Mouse (Mus musculus): ENCODE data around the gene Cblb.

The Cblb gene

DNA sequence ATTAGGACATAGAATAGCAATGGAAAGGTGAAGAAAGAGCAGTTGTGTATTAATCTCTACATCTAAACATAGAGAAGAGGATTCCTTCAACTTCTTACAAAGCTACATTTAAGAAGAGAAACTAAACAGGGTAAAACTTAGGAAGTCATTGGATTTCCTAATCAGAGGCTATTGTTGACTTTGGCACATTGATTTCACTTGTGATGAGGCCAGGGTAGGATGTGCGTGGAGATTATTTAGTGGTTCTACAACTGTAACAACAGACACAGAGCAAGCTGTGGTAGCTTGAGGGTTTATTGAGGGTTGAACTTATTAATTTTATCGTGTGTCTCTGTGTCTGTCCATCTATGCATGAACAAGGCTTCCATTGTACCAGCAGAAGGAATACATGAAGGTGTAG is 7.8 kb downstream of the Cblb start:
- no peak for DNase-seq (ENCODE audit: low spot score)

DNA sequence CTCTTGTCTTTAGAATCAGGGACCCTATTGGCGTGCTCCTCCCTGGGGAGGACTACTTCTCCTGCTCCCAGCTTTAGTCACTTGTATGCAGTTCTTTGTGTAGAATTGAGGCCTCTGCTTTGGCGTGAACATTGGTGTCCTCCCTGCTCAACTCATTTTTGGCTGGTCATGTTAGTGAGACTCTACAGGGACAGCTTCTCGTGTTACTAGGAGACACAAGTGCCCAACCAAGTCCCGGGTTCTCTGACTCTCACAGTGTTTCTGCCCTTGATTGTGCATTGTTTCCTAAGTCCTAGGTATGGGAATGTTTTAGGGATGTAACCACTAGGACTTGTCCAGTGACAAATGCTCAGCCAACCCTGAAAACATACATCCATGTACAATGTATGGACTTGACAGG is 9.9 kb downstream of the Cblb start:
- DNase-seq (ENCODE audit: low spot score), result no peak

DNA sequence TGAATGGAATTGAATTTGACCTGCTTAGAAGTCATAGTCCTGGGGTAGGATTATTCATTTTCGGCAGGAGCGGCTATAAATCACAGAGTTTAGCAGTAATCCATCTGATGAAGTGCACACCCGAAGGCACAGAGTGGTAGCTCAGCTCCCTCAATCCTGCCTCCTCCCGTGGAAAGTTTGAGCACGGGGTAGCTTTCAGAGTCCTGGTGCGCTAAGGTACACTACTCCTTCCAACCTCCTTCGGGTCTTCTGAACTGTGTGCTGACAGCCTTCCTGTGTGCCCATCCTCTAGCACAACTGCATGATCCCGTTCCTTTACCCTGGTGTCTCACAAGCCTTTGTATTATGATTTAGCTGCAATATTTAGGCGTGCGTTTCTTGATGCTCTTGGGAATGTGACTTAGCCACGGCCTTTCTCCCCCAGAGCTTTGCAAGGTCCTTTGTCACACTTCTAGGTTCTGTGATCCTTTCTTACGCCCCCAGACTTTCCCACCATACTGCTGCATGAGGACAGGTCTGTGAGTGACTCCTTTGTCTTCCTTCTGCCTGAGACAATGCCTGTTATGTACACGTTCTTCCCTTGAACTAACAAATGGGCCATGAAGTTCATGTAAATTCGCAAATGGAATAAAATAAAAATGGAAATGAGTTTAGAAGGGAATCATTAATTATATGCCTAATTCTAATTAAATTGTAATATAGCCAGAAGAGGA is 11.8 kb downstream of the Cblb start:
- no peak for DNase-seq (ENCODE audit: low spot score)

DNA sequence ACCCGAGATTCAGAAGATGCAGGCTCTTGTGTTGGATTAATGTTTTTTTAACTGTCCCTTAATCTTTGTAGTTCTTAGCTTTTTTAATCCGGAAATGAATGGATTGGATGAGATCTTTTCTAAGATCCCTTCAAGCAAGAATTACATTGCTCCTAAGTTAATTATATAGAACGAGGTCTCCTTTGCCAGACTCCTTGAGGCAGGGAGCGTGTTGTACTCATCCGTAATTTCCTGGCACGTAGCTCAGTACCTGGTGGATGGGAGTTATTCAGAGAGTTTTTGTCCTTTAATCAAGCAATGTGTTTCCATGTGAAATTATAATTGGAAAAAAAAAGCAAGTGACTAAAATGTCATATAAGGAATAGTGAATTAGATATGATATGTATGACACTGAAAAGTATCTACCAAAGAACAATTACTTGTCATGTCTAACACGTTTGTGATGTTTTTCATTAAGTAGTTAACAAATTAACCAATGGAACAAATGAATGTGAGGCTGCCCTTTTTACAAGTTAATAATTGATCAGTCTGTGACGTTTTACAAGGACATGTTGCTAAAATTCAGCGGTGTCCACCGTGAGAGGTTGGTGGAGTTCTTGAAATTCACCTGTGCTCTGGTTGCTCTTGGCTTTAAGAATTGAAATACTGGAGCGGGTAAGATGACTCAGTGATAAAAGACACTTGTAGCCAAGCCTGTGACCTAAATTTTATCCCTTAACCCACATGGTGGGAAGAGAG is 12.5 kb downstream of the Cblb start:
- no peak for DNase-seq (ENCODE audit: low spot score)

DNA sequence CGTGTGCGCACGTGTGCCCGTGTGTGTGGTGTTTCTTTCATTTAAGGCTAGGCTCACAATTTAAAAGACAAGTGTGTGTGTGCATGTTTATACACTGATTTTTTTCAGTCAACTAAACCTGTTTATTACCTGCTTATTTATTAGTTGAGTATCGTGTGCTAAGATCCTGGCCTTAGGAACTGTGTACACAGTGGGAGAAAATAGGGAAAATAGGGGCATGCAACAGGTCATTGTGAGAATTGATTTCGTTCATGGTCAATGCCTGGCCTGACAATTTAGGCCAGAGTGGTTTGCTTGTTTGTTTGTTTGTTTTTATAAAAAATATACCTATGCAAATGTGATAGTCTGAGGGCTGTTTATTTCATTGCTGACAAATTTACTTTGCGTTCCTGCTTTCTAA is 13.5 kb downstream of the Cblb start:
- DNase-seq (ENCODE audit: low spot score), result no peak

DNA sequence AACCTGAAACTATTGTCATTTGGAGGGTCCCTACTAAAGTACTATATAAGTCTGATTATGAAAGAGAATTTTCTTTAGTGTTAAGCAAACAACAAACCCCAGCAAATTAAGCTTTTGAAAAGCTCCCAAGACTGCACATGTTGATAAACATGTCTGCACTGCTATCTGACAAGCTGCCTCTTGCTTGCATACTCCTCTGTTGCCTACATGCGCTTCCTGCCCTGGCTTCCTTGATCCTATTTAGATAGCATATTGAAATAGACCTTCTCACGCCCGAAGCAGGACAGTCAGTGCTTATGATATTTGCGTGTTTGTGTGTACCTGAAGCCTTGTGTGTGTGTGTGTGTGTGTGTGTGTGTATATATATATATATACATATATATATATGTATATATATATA is 14.0 kb downstream of the Cblb start:
- DNase-seq (ENCODE audit: low spot score), result no peak

DNA sequence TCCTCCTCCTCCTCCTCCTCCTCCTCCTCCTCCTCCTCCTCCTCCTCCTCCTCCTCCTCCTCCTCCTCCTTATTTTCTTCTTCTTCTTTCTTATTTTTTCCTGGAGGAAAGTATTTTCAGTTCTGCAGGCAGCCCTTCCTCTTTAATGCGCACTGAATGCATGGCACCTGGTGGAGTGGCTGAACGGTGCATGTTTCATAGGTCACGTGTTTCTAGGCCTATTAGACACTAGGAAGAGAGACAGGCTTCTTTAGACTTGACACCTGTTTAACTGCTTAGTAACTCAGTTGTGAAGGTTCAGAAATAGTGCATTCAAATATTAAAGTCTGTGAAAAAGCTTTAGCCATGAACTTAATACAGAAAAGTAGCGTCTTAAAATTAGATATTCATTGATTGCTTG is 15.4 kb downstream of the Cblb start:
- DNase-seq (ENCODE audit: low spot score), result no peak

DNA sequence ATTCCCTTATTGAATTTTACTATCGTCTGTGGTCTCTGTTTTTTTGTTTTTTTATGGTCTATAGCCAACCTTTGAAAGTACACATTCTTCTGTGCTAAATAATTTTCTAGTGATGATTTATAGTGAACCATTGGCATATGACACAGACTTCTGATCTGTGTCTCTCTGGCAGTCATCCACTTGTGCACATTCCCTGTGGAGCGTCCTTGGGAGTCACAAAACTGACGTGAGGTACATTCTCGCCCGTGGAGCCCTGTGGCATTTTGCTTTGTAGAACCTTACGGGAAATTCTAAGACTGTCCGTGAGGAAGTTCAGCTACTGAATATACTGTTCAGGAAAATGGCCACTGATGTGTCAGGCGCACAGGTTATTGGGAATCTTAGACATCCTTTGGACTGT is 20.1 kb downstream of the Cblb start:
- no peak for DNase-seq (ENCODE audit: low spot score)

DNA sequence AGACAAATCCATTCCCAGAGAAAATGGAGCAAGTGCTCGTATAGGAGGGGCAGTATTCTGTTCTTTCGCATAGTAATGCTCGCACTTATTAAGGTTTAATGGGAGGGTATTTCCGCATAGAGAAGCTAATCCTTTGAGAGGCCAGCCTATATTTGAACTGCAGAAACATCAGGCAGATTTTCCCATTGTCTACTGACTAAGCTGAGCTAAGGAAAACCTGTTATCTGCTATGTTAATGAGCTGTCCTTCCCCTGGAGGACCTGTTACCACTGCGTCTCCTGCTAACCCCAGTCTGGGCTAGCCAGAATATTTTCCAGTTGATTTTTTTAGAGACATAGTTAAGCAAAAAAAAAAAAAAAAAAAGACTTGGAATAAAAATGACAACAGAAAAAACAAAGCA is 21.7 kb downstream of the Cblb start:
- DNase-seq (ENCODE audit: low spot score), result no peak

DNA sequence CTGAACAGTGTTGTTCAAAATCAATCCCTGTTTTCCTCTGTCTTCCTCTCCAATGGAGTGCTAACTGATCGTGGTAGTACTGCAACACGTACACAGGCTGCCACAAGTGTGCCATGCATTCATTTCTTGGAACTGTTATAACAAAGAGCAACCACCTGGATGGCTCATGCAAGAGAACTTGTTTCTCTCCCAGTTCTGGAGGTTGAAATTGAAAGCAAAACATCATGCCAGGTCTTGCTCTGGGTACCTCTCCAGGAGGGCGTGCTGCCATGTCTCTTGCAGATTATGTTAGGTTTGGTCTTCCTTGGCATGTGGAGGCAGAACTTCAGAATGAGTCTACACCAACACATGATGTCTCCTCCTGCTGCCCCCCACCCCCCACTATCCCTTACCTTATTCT is 24.2 kb downstream of the Cblb start:
- no peak for DNase-seq (ENCODE audit: low spot score)

DNA sequence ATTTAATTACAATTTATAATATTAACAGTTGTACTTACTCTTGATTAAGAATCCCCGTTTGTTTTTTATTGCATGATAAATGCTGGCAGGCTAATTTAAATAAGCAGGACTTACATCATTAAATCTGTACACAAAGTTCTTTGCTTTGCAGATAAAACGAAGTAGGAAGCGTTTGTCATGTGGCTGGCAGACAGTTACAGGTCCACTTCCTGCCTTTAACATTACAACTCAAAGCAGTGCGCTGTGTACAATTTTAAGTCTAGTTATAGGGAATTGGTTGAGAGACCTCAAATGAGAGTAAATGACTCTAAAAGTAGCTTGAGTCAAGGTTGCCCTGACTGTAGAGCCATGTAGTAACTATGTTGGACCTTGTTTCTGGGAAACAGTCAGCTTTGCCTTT is 25.1 kb downstream of the Cblb start:
- no peak for DNase-seq (ENCODE audit: low spot score)

DNA sequence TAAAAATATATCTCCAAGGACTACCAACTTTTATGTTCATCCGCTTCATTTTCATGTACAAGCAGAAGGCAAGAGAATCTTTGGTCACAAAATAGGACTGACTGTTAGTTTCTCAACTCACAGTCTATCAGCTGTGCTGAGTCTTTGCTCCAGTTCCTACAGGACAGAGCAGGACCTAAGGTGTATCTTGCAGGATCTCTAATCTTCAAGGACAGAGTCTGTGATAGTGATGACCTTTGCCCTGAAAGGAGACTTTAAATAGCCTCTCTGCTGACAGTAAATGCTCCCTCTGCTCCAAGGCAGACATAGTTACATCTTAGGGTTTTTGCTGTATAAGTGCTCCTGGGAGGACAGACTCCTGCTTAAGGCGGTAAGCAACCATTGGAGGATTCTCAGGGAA is 26.3 kb downstream of the Cblb start:
- DNase-seq (ENCODE audit: low spot score), result no peak

DNA sequence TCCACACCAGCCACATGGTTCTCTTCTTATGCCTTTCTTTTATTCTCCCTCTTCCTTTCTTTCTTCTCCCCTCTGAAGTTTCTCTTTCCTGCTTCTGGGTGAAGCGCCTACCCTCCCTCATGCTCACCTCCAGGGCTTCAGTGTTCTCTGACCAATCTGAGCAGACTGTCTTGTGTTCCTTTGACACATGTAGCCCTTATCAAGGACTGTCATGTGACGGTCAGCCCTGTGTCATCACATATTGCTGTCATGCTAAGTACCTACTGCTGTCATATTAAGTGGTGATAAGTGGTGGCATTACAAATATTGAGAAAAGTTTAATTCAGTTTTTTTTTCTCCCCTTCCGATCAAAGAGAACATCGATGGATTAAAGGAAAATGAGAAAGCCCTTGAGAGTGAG is 28.5 kb downstream of the Cblb start:
- DNase-seq (ENCODE audit: low spot score), result no peak

DNA sequence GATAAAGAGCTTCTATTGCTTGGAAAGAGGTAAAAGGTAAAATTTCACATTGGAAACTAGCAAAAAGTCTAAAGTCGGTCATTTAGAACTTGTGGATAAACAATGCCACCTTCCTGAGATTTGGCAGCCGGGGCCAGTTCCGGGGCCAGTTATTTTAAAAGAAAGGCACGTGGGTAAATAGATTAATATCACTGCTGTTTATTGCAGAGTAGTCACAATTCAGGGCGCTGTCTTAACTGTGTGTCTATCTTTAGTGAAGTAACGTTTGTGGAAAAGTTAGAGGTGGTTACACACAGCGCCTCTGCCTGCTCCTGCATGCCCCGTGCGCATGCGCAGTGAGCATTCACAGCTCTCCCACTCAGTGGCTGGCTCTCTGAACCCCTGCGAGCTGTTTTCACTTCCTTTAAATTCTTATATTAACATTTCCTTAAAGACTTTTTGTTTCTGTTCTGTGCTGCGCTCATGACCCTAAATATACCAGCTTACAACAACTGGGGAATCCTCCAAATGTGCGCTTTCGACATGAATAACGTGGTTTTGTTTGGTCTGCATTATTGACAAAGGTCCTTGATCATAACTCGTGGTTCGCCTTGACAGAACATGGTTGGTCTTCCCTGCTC is 29.2 kb downstream of the Cblb start:
- DNase-seq (ENCODE audit: low spot score), result no peak

DNA sequence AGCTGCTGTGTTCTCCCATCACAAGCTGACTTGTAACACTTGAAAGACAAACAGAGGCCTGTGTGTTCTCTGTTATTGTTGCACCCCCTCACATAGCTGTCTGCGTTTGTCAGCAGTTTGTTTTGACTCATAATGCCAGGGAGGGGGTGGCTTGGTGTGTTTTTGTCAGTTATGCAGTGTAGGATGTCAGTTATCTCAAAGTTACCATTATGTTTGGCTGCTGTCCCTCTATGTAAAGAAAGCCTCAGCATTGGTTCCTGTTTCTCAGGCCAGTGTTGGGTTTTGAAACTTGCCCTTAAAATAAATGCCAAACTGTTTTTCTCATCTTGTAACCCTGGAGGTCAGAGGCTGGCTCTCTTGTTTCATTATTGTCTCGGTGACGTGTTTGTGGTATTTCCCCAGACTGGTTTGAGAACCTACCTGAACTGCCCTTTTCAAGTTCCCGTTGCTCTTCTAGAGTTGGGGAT is 30.0 kb downstream of the Cblb start:
- DNase-seq (ENCODE audit: low spot score), result no peak

DNA sequence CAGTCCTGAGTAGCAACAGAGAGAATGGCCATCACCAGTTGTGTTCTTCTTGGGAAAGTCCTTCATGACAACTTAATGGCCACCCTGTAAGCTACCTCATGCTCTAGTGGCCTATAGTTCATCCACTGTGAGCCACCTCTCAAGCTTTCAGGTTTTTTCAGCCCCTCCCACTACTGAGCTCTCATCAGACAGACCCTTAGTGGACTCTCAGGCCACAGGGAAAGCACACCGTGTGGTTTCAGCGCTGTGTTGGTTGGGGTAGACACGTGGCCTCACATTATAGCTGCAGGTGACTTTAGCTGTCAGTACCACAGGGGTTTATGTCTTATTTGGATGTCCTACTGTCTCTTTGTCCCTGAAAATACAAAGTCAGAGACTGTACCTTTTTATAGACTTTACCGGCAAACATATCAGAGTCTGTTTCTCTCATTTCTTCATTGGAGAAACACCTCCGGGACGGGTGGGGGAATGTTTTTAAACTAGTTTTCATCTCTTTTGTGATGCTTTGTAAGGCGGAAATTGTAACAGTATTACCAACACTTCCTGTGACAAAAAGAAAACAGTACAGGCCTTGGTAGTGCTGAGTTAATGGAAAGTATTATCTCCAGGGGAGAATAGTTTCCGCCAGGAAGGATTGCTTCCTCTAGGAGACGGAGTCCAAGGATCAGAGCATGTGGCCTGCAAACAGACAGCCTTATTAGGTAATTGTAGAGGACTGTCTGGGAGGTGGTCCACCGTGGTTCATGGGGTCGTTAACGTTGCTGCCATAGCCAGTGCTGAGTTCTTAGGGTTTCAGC is 33.5 kb downstream of the Cblb start:
- no peak for DNase-seq (ENCODE audit: low spot score)

DNA sequence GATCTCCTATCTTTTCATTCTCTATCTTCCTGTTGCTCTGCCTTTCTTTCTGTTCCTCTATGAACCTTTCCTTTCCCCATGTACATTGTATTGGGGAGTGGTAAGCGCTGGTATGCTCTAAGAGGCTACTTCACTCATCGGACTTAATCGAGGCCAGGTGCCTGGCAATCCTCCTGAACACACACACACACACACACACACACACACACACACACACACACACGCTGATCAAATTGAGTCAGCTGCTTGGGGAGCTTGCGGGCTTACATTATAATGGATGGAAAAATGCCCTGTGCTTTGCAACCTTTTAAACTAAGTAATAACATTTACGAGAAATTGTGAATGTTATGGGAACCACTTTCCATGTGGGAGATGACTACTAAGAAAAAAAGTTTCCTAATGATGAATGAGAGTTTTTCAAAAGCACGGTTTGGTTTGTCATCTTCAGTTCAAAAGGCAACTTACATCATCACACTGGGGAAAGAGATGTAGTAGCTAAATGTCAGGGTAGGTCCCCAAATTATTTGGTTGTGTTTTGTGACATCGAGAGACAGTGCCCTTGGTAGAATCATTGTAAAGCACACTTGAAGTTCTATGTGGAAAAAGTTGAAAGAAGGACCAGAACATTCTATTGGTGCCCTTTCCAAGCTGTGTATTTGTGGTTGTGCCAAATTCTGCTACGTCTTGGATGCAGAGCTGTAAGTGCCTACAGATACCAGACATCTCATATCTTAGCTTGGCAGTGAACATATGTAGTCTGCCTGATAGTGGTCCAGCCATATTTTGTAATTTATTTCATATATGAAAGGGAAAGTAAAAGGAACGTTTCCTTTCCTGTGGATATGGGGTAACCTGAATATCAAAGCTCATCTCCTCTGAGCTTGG is 36.8 kb downstream of the Cblb start:
- no peak for DNase-seq (ENCODE audit: low spot score)

DNA sequence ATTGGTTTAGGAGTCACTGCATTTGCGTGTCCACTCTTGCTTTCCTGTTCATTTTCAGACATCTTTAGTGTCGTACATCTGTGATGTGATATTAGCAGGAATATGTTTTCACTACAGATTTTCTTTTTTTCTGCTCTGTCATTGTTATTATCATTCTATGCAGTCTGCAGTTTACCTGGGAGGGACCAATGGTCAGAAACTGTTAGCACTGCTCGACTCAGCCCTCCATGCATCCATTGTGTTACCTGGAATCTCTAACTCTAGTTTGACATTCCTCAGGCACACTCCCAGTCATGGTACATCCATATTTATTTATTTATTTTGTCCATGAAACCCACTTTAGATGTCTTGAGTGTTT is 37.5 kb downstream of the Cblb start:
- no peak for DNase-seq (ENCODE audit: low spot score)

DNA sequence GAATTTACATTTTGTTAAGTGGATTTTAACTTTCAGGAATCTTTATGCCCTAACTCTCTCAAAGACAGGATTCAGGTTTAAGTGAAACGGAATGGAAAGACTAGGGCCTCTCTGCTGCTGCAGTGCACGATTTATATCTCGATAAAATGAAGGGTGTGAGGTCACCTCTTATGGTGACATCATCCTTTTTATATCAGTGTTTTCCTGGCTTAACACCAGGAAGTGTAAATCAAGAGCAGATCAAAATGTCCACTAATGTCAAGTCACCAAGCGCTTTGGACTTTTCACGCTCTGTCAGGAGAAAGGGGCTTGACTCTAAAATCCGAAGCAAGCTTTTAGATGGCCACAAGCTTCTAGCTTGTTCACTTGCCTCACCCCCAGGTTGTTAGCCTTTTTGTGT is 38.6 kb downstream of the Cblb start:
- DNase-seq (ENCODE audit: low spot score), result no peak

DNA sequence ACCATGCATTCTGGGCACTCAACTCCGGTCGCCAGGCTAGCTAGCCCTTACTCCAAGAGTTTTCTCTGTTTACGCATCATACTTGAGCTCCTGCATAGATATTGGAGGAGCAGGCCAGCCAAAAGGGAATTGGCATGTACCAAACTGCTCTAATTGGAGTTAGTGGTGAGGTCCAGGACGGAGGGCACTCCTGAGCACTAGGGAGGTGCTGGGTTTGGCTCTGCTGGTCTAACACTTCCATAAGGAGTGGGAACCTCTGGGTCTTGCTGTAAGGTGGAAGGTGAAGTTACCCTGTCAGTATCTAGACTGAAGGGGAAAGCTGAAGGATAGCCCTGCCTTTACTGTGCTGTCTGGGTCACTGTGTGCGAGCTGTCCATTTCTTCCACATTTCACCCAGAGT is 39.1 kb downstream of the Cblb start:
- no peak for DNase-seq (ENCODE audit: low spot score)

DNA sequence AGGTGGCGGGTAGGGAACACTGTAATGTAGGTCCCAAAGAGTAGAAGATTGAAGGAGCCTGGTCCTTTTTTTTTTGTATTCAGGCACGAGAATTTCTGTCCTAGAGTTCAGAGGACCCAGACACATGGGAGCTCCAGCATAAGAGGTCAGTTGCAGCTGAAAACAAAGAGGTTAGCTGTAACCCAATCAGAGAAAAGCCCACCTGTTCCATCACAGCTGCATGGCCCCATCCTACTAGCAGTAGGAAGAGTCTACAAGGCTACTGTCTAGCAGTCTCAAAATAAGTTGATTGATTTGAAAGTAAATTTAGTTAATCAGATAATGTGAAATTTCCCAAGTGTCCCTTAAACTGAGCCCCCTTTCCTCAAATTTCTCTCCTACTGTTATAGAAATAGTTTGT is 40.3 kb downstream of the Cblb start:
- no peak for DNase-seq (ENCODE audit: low spot score)

DNA sequence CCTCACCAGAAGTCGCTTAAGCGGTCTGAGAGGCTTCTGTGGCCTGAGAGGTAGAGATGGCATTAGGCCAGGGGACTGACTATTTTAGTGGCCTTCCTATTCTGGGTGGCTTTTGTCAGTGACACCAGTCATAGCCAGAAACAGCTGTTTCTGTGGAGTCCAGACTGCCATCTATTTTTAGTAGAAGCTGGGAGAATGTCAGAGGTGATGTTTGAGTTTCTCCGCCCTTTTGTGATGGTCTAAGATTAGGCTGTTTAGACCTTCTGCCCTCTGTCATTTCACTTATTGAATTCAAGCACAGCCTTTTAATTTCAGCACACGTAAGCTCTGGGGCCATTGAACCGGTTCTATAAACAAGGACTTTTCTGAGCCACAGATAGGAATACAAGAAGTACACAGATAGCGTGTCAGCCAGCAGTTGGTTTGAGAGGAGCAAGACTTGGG is 40.8 kb downstream of the Cblb start:
- no peak for DNase-seq (ENCODE audit: low spot score)

Measured in ovary, postnatal 14 days (tissue).